Mouse (Mus musculus) neural tube, embryonic 13.5 days (tissue): ENCODE measurements around the gene Ubac2. TPM values are rescaled to one million over a fixed set of nuclear protein-coding genes. Genes with fewer than 3 reads are reported as not detected.

ENCODE experiments used
- ATAC-seq: fragments of 200-750 bp; cut with Nextera tagmentation; 2 replicates; pipeline ENCODE4 v1.8.0; 2017; ENCODE audit warnings: low read depth, mild to moderate bottlenecking, moderate TSS enrichment, moderate library complexity
- H3K27ac ChIP-seq: fragments of 300-500 bp; sonication (generic); replicated peaks from 2 replicates; pipeline ENCODE4 v1.5.1; 2015; ENCODE audit warnings: moderate library complexity, mild to moderate bottlenecking, inconsistent platforms
- H3K27me3 ChIP-seq: fragments of 300-500 bp; sonication (generic); 2 replicates; pipeline ENCODE4 v1.6.1; 2015; ENCODE audit warnings: mild to moderate bottlenecking, inconsistent platforms
- H3K36me3 ChIP-seq: fragments of 300-500 bp; sonication (generic); 2 replicates; pipeline ENCODE4 v1.6.1; 2015; ENCODE audit warnings: mild to moderate bottlenecking, inconsistent platforms
- H3K4me1 ChIP-seq: fragments of 300-500 bp; sonication (generic); replicated peaks from 2 replicates; pipeline ENCODE4 v1.6.1; 2015; ENCODE audit warnings: inconsistent platforms
- H3K4me2 ChIP-seq: fragments of 300-500 bp; sonication (generic); 2 replicates; pipeline ENCODE4 v1.6.1; 2015; ENCODE audit warnings: inconsistent platforms, mild to moderate bottlenecking, moderate library complexity
- H3K4me3 ChIP-seq: fragments of 300-500 bp; sonication (generic); 2 replicates; pipeline ENCODE4 v1.5.1; 2015; ENCODE audit warnings: mild to moderate bottlenecking, inconsistent platforms
- H3K9ac ChIP-seq: fragments of 300-500 bp; sonication (generic); 2 replicates; pipeline ENCODE4 v1.6.1; 2015; ENCODE audit warnings: moderate library complexity, mild to moderate bottlenecking, inconsistent platforms
- H3K9me3 ChIP-seq: fragments of 300-500 bp; sonication (generic); 2 replicates; pipeline ENCODE4 v1.6.1; 2016; ENCODE audit warnings: inconsistent platforms
- WGBS: fragments of 180-500 bp; shearing (Covaris S2); methylation state at CpG from one replicate; pipeline ENCODE4 v1.1.7; 2015; 5-methylcytosine and 5-hydroxymethylcytosine counted together
- polyA plus RNA-seq: library from polyadenylated mRNA; unstranded; fragments of >200 nt; fragmentation: Nextera tagmentation; extraction: Ambion mirVana; gene quantifications from 2 replicates; pipeline ENCODE4 v1.2.1, GENCODE M21; 2015

Ubac2 gene
- polyA plus RNA-seq, 1 experiment from 2014 or later, result 54.6 TPM

DNA sequence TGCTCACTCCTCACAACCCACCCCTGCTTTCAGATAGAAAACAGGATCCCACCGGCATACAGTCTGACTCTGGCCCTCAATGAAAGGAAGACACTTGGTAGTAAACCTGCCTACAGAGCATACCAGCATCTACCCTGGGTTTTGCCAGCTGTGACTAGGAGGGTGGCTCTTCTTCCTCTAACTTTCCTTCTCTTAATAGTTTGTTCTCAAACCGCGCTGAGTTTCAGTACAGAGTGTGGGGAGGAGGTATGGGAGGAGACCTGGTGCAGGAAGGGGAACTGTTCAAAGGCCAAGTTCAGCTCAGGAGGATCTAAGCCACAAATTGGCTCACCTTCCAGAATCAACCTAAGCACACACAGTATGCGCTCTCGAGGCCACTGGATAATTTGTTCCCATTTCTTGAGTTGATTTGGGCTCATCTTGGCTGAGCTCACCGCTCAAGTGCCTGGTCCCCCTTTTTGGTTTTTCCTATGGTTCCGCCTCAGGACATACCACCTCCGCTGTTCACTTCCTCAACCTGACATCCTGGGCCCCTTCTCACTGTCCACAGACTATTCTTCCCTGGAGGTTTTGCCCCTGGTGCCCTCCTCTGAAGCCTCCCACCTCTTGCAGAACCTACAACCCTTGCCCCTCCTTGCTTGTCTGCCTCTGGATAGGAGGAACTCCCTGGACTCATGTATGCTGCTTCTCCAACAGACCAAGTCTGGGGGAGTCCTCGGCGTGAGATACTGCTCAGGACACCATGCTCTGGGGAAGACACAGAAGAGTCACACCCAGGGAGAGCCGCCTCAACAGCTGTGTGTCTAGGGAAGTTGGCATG is 150.7 kb downstream of the Ubac2 start:
- no peaks in the 10 kb centered on the region for H3K4me1 ChIP-seq
- no peaks in the 10 kb centered on the region for H3K9me3 ChIP-seq
- H3K4me3 ChIP-seq, result no peak overlapping the region
- no peaks in the 10 kb centered on the region for H3K36me3 ChIP-seq
- H3K27ac ChIP-seq, result no peak overlapping the region
- H3K27me3 ChIP-seq, result no peaks in the 10 kb centered on the region
- 90% methylated on average over 11 of the region's 11 CpGs for WGBS
- no peak for ATAC-seq
- no peak overlapping the region for H3K9ac ChIP-seq
- no peak overlapping the region for H3K4me2 ChIP-seq

- Histone ChIP-seq H3K9me3 (no peaks in the 10 kb centered on the region), H3K27ac (no peak overlapping the region), H3K27me3 (no peaks in the 10 kb centered on the region), H3K4me3 (no peak overlapping the region), H3K9ac (no peak overlapping the region), H3K4me2 (no peak overlapping the region), H3K4me1 (no peaks in the 10 kb centered on the region), H3K36me3 (no peaks in the 10 kb centered on the region)
- 89% methylated on average over 4 of the region's 4 CpGs for WGBS
- ATAC-seq, result no peak
Observed at GRCm38 (mm10) chr14:122029851-122030250, 151.4 kb downstream of the Ubac2 start.

DNA sequence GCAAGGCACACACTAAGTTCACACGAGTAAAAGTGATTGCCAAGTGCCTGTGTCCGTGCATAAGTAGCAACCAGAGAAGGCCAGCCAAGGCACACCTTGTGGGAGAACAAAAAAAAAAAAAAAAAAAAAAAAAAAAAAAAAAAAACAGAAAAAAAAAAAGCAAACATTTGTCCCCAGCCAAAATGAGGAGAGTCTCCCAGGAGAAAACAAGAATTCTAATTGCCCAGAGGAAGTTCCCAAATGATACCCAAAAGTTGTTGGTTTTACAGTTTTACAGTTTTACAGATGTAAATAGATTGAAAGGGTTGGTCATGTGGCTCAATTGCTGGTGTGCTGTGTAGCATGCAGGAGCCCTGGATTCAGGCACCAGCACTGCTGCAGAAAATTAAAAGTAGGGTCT is 153.6 kb downstream of the Ubac2 start:
- no peak for ATAC-seq
- WGBS, result 85% methylated on average over 2 of the region's 2 CpGs

DNA sequence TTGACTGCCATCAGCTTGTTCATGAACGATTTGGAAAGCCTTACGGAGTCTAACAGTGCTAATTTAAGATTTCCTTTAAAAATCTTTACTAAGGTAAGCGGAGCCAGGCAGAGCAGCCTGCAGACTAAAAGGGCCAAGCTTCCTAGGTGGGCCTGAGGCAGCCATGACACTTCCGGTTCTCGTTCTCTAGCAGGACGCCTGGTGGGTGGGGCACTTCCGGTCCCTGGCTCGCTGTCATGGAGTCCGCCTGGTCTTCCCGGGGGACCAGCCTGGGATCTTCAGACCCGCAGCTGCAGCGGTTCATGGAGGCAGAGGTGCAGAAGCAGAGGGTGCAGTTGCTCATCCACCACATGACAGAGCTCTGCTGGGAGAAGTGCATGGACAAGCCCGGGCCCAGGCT is 156.0 kb downstream of the Ubac2 start, which contains the start of gene Timm8a2:
Gene Timm8a2, plus strand, starts transcription at position 224 of the 400 bp plus-strand sequence.
- Histone ChIP-seq H3K4me2 (no peak within 1 kb of the TSS), H3K36me3 (no peaks in the 10 kb centered on the region), H3K27ac (no peak within 1 kb of the TSS), H3K9ac (no peak within 1 kb of the TSS), H3K4me3 (no peak within 1 kb of the TSS), H3K4me1 (no peaks in the 10 kb centered on the region), H3K9me3 (no peaks in the 10 kb centered on the region), H3K27me3 (no peaks in the 10 kb centered on the region)
- ATAC-seq, result no peak
- WGBS, result 94% methylated on average over 13 of the region's 13 CpGs

More for the DNA sequence above, 153.6 kb downstream of the Ubac2 start:
- H3K27me3 ChIP-seq, result no peaks in the 10 kb centered on the region
- no peak overlapping the region for H3K9ac ChIP-seq
- H3K9me3 ChIP-seq, result no peaks in the 10 kb centered on the region
- H3K27ac ChIP-seq, result no peak overlapping the region
- H3K4me3 ChIP-seq, result no peak overlapping the region
- H3K36me3 ChIP-seq, result no peaks in the 10 kb centered on the region
- no peaks in the 10 kb centered on the region for H3K4me1 ChIP-seq
- no peak overlapping the region for H3K4me2 ChIP-seq

- WGBS, result 90% methylated on average over 1 of the region's 1 CpGs
- Histone ChIP-seq H3K9ac (no peak overlapping the region), H3K4me2 (no peak overlapping the region), H3K27ac (no peak overlapping the region), H3K27me3 (no peaks in the 10 kb centered on the region), H3K4me3 (no peak overlapping the region), H3K9me3 (no peaks in the 10 kb centered on the region), H3K36me3 (no peaks in the 10 kb centered on the region), H3K4me1 (no peaks in the 10 kb centered on the region)
- no peak for ATAC-seq
Observed at GRCm38 (mm10) chr14:122035181-122035580, 156.8 kb downstream of the Ubac2 start.

- no peak overlapping the region for H3K4me2 ChIP-seq
- H3K9ac ChIP-seq, result no peak overlapping the region
- H3K4me3 ChIP-seq, result no peak overlapping the region
- no peaks in the 10 kb centered on the region for H3K36me3 ChIP-seq
- no peak for ATAC-seq
- H3K27ac ChIP-seq, result no peak overlapping the region
- no peaks in the 10 kb centered on the region for H3K27me3 ChIP-seq
- 85% methylated on average over 2 of the region's 2 CpGs for WGBS
- no peaks in the 10 kb centered on the region for H3K4me1 ChIP-seq
- H3K9me3 ChIP-seq, result no peaks in the 10 kb centered on the region
Observed at GRCm38 (mm10) chr14:122035860-122036259, 157.4 kb downstream of the Ubac2 start.

DNA sequence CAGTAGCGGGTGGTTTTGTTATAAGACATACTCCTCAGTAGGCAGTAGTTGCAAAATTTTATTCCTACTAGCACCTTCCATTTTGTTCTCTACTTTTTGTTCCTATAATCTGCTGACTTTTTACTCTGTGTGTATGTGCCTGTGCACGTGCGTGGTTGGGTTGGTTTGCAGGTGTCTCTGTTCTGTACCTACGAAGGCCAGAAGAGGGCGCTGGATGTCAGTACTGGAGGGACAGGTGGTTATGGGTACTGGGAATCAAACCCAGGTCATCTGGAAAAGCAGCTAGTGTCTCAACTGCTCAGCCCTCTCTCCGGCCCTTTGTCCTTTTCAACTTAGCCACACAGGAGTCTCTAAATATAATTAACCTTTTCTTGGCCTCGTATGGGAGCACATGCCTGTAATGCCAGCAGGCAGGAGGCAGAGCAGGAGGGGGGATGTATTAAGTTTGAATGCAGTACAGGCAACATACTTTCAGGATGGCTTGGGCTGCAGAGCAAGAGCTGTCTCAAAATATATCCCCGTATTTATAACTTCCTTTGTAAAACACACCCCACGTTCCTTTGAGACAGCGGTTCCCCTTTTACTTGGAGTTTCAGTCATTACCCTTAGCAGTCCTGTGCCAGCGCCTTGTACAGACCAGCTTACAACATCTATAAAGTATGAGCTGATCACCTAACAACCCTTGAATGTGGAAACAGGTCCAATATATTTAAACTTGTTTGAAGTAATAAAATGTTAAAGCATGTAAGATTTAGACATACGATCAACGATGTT is 160.6 kb downstream of the Ubac2 start:
- no peak for ATAC-seq
- Histone ChIP-seq H3K4me2 (no peak overlapping the region), H3K9me3 (no peaks in the 10 kb centered on the region), H3K27me3 (no peaks in the 10 kb centered on the region), H3K4me3 (no peak overlapping the region), H3K4me1 (no peaks in the 10 kb centered on the region), H3K9ac (no peak overlapping the region), H3K27ac (no peak overlapping the region), H3K36me3 (no peaks in the 10 kb centered on the region)
- 86% methylated on average over 13 of the region's 13 CpGs for WGBS

DNA sequence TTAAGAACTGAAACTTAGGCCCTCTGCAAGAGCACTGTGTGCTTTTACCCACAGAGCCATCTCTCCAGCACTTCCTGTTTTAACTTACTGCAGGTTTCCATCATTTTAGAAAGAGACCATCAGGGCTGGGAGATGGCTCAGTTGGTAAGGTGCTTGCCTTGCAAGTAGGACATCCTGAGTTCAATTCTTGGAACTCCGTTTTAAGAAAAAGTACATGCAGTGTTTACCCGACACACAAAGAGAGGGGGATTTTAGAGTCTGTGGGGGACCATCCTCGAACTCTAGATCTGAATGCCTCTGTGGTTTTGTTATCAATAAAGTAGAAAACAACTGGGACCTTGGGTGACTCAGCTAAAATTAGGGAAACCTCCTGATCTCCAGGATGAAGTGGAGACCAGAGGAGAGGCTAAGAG is 163.0 kb downstream of the Ubac2 start:
- ATAC-seq, result no peak
- Histone ChIP-seq H3K9me3 (no peaks in the 10 kb centered on the region), H3K4me1 (no peaks in the 10 kb centered on the region), H3K4me3 (no peak overlapping the region), H3K36me3 (no peaks in the 10 kb centered on the region), H3K9ac (no peak overlapping the region), H3K4me2 (no peak overlapping the region), H3K27me3 (no peaks in the 10 kb centered on the region), H3K27ac (no peak overlapping the region)
- WGBS, result 86% methylated on average over 3 of the region's 3 CpGs

- H3K4me3 ChIP-seq, result no peak overlapping the region
- no peak overlapping the region for H3K9ac ChIP-seq
- H3K36me3 ChIP-seq, result no peaks in the 10 kb centered on the region
- 84% methylated on average over 8 of the region's 8 CpGs for WGBS
- H3K4me2 ChIP-seq, result no peak overlapping the region
- H3K9me3 ChIP-seq, result no peaks in the 10 kb centered on the region
- ATAC-seq, result no peak
- no peaks in the 10 kb centered on the region for H3K4me1 ChIP-seq
- H3K27me3 ChIP-seq, result no peaks in the 10 kb centered on the region
- H3K27ac ChIP-seq, result no peak overlapping the region
Observed at GRCm38 (mm10) chr14:122042142-122042694, 163.8 kb downstream of the Ubac2 start.

DNA sequence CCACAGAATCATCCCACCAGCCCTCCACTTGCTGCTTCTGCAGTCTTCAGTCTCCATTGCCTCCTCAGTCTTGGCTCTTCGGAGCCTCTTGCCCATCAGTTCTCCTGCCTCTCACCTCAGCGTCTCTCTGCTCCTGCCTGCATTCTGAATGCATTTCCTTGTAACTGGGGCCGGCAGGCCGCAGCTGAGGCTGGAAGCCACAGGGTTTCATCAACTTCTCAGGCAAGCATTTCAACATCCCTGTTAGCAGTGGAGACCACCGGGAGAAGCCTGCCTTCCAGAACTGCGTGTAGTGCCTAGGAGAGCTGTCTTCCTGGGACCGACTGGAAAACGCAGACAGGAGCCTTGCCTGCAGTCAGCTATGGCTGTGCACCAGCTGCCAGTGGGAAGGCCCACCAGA is 169.4 kb downstream of the Ubac2 start:
- no peak overlapping the region for H3K4me2 ChIP-seq
- no peak overlapping the region for H3K9ac ChIP-seq
- no peaks in the 10 kb centered on the region for H3K4me1 ChIP-seq
- no peak overlapping the region for H3K27ac ChIP-seq
- H3K4me3 ChIP-seq, result no peak overlapping the region
- ATAC-seq, result no peak
- no peaks in the 10 kb centered on the region for H3K36me3 ChIP-seq
- 97% methylated on average over 8 of the region's 8 CpGs for WGBS
- H3K27me3 ChIP-seq, result no peaks in the 10 kb centered on the region
- no peaks in the 10 kb centered on the region for H3K9me3 ChIP-seq

GRCm38 (mm10) chr14:122048816-122049215 is 170.4 kb downstream of the Ubac2 start:
- Histone ChIP-seq H3K4me2 (no peak overlapping the region), H3K4me1 (no peaks in the 10 kb centered on the region), H3K9me3 (no peaks in the 10 kb centered on the region), H3K36me3 (no peaks in the 10 kb centered on the region), H3K27me3 (no peaks in the 10 kb centered on the region), H3K9ac (no peak overlapping the region), H3K27ac (no peak overlapping the region), H3K4me3 (no peak overlapping the region)
- 86% methylated on average over 9 of the region's 9 CpGs for WGBS
- no peak for ATAC-seq

- Histone ChIP-seq H3K9me3 (no peaks in the 10 kb centered on the region), H3K27me3 (no peaks in the 10 kb centered on the region), H3K27ac (no peak overlapping the region), H3K4me3 (no peak overlapping the region), H3K4me2 (no peak overlapping the region), H3K36me3 (no peaks in the 10 kb centered on the region), H3K4me1 (no peaks in the 10 kb centered on the region), H3K9ac (no peak overlapping the region)
- 91% methylated on average over 9 of the region's 9 CpGs for WGBS
- ATAC-seq, result no peak
Observed at GRCm38 (mm10) chr14:122052896-122053635, 174.6 kb downstream of the Ubac2 start.
